Mouse (Mus musculus) cerebellum, adult 8-10 months (tissue): ENCODE measurements around the gene Taf11.

Experiments used
- DNase-seq: peaks from one replicate; pipeline ENCODE4 v3.0.0; 2022

Gene Taf11

DNA sequence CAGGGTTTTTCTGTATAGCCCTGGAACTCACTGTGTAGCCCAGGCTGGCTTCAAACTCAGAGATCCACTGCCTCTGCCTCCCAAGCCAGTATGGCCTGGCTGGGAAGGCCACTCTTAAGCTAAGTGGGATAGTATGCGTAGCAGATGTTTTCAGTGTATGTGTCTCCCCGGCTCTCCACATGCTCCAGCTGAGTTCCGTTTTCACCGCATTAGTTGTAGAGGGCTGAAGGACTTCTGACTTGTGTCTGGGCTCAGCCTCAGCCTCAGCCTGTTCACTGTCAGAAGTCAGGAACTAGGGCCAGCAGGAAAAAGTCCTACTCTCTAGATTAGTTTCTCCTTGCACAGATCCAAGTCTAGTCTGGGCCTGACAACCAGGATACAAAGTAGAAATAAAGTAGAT, 6.7 kb upstream of the Taf11 start:
- DNase-seq: no peak

DNA sequence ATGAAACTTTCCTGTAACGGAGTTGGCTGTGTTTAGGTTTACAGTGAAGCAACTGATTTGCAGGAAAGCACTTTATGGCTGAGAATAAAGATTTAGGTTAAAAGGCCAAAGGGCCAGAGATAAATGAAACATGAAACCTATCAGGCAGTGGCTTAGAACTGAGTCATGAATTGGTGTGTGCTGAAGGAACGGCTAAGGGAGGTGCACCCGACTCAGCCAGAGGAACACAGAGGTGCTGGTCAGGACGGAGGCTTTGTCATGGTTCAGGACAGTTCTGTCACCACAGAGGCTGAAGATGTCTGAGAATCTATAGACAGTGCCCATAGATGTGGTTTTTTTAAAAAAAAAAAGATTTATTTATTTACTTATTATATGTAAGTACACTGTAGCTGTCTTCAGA, 5.1 kb upstream of the Taf11 start:
- no peak for DNase-seq

DNA sequence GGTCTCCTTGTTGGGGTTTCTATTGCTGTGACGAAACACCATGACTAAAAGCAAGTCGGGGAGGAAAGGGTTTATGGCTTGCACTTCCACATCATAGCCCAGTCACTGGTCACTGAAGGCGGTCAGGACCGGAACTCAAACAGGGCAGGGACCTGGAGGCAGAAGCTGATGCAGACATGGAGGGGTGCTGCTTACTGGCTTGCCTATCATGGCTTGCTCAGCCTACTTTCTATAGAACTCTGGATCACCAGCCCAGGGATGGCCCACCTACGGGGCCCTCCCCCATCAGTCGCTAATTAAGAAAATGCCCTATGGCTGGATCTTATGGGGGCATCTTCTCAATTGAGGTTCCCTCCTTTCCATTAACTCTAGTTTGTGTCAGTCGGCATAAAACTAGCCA, 1.7 kb upstream of the Taf11 start:
- no peak for DNase-seq

DNA sequence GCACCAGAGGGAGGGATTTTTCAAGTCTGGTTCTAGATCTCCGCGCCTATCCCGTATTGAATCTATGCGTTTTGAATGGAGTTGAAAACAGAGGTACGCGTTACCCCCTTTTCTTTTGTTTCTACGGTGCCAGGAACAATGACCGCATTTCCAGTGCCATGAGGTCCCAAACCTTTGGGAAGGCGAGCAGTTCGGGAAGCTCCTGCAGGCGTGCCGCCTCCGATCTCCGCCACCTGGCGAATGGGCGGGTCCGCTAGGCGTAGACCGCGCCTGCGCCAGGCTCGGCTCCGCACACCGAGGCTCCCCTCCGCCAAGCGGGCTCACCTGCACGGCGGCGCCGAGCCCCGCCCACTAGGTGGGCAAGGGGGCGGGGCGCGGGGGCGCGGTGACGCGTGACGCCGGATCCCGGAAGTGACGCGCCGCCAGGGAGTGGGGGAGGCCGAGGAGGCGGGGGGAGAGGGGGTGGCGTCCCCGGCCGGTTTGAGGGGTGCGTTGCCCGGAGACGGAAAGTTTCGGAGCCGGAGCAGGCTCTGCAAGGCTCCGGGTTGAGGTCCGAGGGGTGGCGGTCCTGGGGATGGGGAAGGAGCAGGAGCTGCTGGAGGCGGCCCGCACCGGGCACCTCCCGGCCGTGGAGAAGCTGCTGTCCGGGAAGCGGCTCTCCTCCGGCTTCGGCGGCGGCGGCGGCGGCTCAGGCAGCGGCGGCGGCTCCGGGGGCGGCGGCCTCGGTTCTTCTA, 589 bp downstream of the Taf11 start, which contains the start of gene Anks1:
Gene Anks1 (plus strand): TSS at position 419 of the 734 bp plus-strand sequence.
- peak; percentile 87 for DNase-seq

DNA sequence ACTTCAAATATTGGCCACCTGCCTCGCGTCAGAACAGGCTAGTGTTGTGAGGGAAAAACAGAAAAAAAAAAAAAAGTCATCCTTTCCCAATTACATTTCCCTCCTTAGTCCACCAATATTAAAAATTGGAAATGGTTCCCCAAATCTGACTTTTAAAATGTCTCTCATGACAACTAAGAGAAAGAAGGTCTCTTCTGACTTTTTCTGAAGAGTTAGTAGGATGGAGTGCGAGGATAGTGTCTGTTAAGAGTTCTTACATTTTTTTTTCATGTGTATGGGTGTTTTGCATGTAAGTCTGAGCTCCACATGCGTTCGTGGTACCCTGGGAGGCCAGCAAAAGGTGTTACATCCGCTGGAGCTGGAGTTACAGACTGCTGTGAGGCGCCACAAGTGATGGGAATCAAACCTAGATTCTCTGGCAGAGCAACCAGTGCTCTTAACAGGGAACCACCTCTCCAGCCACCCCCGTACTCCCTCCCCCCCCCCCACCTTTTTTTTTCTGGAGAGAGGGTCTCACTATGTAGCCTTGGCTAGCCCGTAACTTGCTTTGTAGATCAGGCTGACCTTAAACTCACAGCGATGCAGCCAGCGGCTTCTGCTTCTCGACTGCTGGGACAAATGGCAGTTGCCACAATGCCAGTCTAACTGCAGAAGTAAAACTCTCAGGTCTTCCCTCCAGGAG, 1.3 kb downstream of the Taf11 start:
- DNase-seq: peak; percentile 22

DNA sequence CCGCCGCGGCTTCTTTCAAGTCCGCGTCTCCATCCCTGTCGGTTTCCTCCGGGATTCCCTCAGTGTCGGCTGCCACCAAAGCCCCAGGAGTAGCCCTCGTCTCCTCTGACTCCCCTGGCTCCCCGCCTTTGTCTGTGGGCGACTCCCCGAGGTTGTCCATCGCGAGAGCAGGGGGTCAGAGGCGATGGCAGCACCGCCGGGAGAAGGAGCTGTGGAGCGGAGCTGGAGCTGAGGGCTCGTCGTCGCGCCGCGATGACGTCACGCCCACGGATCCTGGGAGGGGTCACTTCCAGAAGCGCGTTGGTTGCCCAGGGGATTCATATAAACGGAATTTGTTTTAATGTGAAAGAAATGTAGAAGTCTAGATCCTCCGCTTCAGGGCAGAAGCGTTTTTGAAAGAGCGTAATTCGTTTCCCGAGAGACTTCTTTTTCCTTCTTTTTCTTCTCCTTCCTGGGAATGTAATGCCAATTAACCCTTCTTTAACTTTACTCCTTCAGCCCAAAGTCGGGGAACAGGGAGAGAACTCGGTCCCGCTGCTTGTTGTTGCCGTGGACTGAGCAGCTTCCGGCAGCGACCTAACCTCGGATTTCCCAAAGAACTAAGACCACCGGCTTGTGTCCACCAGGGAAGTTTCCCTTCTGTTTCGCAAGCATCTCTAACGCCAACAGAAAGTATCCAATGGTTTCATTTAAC, 2.0 kb downstream of the Taf11 start:
- DNase-seq: peak; percentile 94

DNA sequence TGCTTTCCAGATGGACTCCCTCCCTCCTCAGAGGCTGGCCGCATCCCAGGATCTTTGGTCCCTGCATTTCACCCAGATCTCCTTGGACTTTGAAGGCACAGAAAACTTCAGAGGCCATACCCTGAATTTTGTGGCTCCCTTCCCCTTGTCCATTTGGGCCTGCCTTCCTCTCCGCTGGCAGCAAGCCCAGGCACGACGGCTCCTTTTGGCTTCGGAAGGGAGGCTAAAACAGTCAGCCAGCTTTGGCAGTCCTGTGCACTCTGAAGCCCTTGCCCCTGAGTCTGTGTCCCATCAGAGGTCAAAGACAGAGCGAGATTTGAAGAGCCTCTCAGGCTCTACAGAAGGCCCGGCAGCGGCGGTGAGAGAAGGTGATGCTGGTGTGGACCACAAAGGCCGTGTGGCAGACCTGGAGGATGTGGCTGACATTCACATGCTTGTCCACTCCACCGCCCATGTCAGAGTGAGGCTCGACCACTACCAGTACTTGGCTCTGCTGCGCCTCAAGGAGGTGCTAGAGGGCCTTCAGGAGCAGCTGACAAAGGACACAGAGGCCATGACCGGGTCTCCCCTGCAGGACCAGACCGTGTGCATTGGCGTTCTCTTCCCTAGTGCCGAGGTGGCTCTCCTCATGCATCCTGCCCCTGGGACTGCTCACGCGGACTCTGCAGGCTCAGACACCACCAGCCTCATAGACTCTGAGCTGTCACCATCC, 23.0 kb downstream of the Taf11 start:
- peak; percentile 25 for DNase-seq

DNA sequence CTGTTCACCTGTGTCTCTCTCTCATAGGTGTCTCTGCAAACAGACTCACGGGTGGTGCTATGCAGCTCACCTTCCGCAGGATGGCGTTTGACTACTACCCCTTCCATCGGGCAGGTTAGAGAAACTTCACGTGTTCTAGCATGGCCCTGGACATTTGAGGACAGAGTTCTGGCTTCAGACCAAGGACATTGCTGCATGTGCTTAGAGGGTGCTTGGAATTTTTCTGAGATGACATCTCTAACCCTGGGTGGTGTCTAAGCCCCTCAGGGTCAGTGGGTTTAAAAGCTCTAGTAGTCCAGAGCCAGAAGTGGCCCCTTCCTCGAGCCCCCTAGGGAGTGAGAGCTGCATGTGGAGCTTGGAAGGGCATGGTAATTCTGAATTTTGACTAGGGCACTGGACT, 25.6 kb downstream of the Taf11 start:
- no peak for DNase-seq

DNA sequence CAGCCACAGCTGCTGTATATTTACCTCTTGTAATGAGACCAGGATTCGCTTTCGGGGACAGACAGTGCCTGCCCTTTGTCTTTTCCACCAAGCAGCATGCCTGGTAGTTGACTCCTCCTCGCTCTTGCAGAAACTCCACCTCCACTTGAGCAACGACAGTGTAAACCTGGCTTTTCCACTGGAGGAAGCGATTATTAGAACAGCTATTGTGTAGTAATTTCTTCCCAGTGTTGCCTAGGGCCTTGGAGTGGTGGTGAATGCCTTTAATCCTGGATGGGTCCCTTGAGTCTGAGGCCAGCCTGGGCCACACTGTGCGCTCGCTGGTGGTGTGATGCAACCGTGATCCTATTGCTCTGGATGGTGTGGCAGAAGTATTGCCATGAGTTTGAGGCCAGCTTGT, 26.5 kb downstream of the Taf11 start:
- DNase-seq: no peak

DNA sequence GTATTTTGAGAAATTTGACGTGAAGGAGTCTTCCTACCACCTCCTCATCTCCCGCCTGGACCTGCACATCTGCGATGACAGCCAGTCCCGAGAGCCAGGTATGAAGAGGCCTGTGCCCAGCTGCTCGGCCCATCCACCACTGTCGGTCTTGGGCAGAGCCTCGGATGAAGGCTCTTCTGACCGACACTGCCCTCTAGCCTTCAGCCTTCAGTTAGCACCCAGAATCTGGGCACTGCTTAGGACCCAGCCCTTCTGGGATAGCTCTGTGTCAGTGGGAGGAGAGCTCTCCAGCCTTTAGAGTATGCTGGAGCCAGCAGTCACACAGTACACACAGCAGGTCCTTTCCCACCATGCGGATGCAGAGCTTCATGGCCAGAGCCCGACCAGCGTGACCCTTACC, 28.1 kb downstream of the Taf11 start:
- DNase-seq: no peak

DNA sequence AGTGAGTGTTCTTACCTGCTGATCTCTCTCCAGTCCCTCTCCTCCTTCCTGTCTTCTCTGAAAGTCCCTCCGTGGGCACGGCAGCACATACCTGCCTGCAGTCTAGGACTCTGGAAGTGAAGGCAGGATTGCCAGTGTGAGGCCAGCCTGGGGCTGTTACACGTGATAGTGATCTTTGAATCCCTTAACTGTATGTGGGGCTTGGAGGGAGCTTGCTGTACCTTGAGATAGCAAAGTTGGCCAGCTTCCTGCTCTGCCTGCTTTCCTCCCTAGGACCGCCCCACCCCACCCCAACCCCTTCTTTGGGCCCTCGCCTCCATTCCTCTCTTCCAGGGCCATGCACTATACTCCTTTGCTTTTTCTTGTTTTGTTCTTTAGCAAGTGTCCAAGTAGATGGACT, 35.1 kb downstream of the Taf11 start:
- DNase-seq: no peak

DNA sequence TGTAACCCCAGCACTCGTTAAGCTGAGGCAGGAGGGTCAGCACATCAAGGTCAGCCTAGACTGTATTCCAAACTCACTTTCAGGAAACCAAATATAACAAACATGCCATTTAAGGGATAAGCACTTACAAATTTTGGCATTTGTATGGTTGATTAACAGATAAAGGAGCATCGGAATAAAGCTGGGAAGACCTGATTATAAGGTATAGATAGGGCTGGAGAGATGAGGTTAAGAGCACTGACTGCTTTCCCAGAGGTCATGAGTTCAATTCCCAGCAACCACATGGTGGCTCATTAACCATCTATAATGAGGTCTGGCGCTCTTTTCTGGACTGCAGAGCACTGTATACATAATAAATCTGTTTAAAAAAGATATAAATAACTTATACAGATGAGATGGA, 36.1 kb downstream of the Taf11 start:
- no peak for DNase-seq

DNA sequence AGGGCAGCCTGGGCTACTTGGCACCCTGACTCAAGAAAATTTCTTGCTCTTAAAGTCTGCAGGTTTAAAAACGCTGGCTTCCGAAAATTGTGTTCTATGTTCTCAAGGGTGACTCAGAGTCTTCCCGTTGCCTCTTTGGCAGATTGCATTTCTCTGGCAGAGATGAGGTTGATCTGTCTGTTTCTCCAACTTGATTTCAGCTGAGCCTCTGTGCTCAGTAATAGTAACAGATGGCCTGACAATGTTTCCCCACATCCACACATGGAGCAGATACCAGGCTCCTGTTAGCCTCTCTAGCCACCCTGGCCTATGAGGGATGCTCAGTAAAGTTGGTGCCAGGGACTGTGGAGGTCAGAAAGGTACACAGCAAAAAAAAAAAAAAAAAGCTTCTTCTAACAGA, 37.8 kb downstream of the Taf11 start:
- DNase-seq: peak; percentile 57

DNA sequence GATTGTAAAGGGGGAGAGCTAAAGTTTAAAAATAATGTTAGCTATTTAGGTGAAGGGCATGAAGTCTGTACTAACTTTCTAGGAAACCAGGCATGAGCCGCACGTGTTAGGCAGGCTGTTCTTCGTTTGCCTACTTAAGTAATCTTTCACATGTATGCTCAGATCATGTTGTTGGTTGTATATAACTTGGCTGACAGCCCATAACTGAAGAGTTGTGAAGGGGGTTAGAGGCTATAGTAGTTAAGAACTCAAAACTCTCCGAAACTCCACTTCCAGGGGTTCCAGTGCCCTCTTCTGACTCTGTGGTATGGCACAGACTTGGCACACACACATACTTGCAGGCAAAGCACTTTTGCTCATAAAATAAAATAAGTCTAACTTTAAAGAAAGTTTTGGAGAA, 42.9 kb downstream of the Taf11 start:
- no peak for DNase-seq

DNA sequence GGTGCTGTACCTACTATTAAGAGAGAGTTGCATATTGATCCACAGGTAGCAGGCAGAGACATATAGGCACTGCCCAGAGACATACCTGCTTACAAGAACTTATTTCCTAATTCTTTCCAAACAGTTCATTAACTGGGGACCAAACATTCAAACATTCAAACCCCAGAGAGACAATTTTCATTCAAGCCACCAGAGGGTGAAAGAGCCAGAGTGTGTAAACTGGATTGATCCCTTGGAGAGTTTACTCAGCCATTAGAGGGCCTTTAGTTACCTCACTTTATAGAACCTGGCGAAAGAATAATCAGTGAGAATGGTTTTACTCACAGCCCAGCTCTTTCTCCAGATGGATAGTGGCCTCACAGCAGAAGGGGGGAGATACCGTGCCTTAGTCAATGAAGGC, 44.2 kb downstream of the Taf11 start:
- DNase-seq: no peak

DNA sequence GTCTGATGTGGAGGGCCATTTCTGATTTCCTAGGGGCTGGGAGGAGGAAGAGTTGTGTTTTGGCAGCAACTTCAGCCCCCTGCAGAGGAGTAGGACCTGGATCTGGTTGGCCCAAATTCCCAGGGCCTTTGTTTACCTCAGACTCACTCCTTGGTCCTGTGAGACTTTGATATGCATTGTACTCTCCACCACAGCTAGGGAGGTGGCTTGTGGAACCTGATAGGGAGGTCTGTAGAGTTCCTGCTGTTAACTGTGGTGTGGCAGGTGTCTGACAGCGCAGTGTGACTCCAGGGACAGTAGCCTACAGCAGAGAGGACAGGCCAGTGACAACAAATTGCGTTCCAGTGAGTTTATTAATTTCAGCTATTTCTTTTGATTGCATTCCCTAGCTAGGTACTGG, 50.5 kb downstream of the Taf11 start:
- no peak for DNase-seq

DNA sequence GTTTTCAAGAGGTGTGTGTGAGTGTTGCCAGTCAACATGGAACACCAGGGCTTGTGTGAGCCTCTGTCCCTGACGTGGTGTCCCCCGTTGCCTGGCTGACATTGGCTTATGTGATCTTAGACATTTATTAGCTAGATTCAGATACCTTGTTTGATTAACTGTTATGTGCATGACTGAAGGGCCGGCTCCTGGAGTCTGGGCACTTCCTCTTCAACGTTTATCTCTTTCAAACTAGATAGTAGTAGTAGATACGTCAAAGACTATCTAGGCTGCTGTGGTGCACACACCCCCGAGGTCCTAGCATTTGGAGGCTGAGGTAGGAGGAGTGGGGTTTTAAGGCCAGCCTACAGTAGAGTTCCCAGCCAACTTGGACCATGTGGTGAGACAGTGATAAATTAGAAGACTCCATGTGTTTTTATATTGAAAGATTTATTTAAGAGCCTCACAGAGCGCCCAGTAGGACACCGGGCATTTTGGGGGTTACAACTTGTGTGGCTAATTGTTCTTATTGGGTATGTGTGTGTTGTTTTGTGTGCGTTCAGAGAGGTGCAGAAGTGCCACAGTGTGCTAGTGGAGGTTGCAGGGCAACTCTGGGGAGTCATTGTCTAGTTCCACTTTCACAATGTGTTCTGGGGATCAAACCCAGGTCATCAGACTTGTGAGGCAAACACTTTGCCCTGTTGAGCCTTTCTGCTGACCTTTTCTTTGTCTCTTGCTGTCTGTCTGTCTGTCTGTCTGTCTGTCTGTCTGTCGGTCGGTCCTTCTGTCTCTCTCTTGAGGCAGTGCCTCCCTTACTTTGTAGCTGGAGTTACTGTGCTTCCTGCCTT, 51.8 kb downstream of the Taf11 start:
- no peak for DNase-seq

DNA sequence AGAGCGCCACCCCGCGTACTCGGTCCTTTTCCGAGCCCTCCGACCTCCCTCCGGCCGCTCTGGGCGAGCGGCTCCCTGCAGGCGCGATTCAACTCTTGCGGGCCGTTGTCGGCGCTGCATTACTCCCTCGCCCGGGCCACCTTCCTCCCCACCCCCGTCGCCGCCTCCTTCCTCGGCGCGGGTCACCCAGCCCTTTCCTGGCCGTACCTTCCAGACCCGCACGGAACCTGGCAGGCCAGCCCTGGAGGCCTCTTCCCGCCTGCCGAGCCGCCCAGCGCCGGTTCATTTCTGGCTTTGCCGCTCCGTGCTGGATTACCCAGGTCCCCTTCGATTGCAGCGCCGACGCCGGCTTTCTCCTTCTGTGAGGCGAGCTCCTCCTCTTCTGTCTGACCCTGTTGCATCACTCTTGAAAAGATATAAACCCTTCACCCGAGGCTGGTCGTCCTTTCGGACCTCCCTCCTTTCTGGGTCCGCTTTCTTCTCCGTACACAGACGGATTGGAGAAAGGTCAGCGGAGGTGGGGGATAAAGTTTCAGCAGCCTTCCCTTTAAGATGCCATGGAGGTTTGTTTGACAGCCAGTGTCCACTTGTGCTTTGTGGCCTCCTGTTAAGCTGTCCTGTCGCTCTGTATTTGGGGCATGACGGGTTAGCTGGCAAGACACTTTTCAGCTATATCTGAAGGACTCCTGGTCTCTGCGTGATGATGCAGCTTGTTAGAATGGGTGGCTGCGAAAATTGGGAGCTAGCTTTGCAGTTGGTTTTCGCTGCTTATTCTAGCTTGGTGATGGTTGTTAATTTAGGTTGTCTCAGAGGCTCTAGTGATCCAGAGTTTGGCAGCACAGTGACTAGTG, 52.6 kb downstream of the Taf11 start:
- DNase-seq: peak; percentile 48

DNA sequence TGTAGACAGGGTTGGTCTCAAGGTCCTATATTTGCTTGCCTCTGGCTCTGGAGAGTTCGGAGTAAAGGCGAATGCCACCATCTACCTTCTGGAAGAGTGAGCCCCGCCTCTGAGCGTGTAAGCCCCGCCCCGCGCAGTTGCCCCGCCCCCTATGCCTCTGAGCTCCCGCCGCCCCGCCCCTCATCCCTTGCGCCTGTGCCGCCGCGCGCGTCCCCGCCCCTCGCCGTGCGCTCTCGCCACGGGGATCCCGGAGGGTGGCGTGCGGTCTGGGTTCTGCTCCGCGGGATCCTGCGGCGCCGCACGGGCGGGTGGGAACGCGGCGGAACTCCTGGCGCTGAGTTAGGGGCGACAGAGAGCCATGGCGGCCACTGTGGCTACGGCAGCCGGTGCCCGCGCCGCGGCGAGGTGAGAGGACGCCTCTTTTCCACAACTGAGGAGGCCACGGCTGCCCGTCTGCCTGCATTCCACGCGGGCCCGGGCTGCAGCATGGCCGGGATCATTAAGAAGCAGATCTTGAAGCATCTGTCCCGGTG, 53.3 kb downstream of the Taf11 start, which contains the start of gene Uhrf1bp1:
Gene Uhrf1bp1 (plus strand): TSS at position 177 of the 533 bp plus-strand sequence.
- peak; percentile 73 for DNase-seq
